Mouse (Mus musculus): ENCODE data around the gene Atp5j.

DNA sequence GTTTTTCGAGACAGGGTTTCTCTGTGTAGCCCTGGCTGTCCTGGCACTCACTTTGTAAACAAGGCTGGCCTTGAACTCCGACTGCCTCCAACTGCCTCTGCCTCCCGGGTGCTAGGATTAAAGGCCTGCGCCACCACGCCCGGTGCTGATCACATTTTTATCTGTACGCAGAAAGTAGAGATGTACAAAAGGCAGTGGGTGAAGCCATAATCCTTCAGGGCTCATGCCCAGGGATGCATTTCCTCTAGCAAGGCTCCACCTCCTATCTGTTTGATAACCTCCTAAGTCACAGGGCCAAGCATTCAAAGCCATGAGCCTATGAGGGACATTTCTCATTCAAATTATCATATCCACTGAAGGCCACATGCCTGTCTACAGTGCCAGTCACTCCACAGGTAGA is 27.6 kb downstream of the Atp5j start:
- TF ChIP-seq CTCF (IDR thresholded peaks at IDR 0.05; ENCODE audit: extremely low read depth, insufficient read depth, insufficient read length, insufficient replicate concordance) (no peak), POLR2A (IDR thresholded peaks at IDR 0.05; ENCODE audit: low read depth, low read length) (no peak)

Data from spleen, adult 2 months (tissue).